Mouse (Mus musculus) spleen, adult 12 weeks (tissue): Measurements from ENCODE around the gene Acsm1.

ENCODE experiments used
- DNase-seq: peaks from one replicate; pipeline ENCODE4 v3.0.0; 2022; ENCODE audit warnings: low spot score

Acsm1 gene

DNA sequence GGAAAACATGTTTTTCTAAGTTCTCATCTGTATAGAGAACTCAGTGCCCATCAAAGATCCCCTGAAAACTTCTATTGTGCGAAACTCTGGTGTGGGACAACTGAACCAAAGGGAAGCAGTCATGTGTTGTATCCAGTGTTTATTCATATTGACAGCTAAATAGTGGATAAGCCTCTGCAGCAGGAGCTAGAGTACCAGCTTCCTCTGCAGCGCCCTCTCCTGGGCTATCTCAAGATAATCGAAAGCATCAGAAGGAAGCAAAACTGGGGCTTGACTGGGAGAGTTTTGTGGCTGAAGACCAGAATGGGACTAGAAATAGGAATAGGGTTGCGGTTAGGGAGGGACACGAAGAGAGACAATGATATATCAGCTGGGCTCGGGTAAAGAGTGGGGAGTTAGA lies 64.1 kb downstream of the Acsm1 start:
- no peak for DNase-seq

- DNase-seq = no peak
These were observed 66.6 kb downstream of the Acsm1 start for GRCm38 (mm10) chr7:119673465-119673864.

- DNase-seq = no peak
These were observed 73.3 kb downstream of the Acsm1 start for GRCm38 (mm10) chr7:119680107-119680506.

- DNase-seq = no peak
These were observed 75.9 kb downstream of the Acsm1 start for GRCm38 (mm10) chr7:119682699-119683098.

GRCm38 (mm10) chr7:119689726-119690125 lies 82.9 kb downstream of the Acsm1 start, which contains the start of gene Acsm4:
Acsm4 (plus strand) TSS chr7:119690026.
- no peak for DNase-seq

- DNase-seq = no peak
These were observed 85.5 kb downstream of the Acsm1 start for GRCm38 (mm10) chr7:119692302-119692701.

- no peak for DNase-seq
These were observed 88.1 kb downstream of the Acsm1 start for GRCm38 (mm10) chr7:119694926-119695325.
